Mouse (Mus musculus): ENCODE data around the gene Rae1. TPM values are rescaled to one million over a fixed set of nuclear protein-coding genes. Genes with fewer than 3 reads are reported as not detected.
A peak's percentile ranks its signal among the peaks of the same experiment; 100 is the strongest.

Rae1 gene
- total RNA-seq, 2 experiments from 2014 or later = 24.4 to 25.3 TPM

DNA sequence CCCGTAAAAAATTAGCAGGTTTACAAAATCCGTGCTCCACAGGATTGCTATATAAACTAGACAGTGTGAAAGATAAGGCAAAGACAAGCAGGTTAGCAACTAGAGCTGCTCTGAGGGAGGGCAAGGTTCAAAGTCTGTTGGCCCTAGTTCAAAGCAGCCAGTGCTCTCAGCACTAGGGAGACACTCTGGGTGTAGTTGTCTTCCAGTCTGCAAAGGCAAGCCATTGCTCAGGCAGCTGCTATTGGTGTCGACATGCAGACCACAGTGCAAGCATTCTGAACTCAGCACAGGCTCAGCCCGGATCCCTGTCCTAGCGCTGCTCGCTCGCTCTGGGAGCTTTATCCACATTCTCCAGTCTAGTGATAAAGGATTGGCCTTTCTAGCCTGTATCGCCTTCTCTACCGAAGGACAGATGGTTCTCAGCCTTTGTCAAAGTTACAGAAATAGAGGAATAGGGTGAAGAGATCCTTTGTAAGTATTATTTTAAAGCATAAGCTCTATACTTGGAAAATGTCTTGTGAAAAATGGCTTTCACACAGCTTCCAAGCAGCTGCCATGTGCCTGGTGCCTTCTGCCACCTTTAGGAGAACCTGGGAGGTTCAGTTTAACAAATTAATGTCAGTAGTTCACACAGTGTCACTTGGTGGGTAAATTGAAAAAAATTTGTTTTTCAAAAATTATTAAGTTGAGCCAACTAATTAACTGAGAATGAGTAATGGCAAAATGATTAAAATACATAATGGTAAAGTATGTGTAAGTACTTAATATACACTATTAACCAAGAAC, 16.9 kb upstream of the Rae1 start:
- DNase-seq (ENCODE audit: low spot score) = no peak
- intact Hi-C loops (cut with DNase I) = no loop called here

GRCm38 (mm10) chr2:172990161-172990560, 9.8 kb upstream of the Rae1 start:
- no peak for DNase-seq (ENCODE audit: low spot score)
- intact Hi-C loops (cut with DNase I) = loop anchor here (10.0 kb wide), 1 partner anchor 1085 kb away; the partner anchor contains the start of gene Stx16

GRCm38 (mm10) chr2:172996207-172996606, 3.7 kb upstream of the Rae1 start:
- intact Hi-C loops (cut with DNase I) = loop anchor here (1.0 to 10.0 kb wide), 2 partner anchors 165 to 1079 kb away; partner anchors contain the start of gene Stx16
- no peak for DNase-seq (ENCODE audit: low spot score)

- DNase-seq (ENCODE audit: low spot score) = no peak
- intact Hi-C loops (cut with DNase I) = loop anchor here (2.0 to 10.0 kb wide), 3 partner anchors 83 to 1077 kb away; partner anchors contain the start of gene Stx16
Measured at GRCm38 (mm10) chr2:172997748-172998147, 2.2 kb upstream of the Rae1 start.

DNA sequence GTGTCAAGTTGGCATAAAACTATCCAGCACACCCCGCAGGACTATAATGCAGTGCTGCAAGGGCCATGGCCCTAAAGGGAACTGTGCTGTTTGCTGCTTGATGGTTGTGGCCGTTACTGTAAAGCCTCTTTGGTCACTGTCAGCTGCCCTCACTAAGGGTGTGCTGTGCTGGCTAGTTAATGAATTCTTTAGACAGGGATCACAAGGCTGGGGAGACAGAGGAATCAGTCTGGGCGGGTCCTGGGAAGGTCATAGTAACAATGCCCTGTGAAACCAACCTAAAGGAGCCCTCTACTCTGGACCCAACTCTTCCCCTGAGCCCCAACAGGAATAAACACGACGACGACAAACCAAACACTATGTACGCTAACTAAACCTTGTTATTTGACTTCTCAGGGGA, 1.4 kb upstream of the Rae1 start:
- DNase-seq (ENCODE audit: low spot score) = no peak
- intact Hi-C loops (cut with DNase I) = loop anchor here (2.0 to 10.0 kb wide), 3 partner anchors 82 to 1076 kb away; partner anchors contain the start of gene Stx16

DNA sequence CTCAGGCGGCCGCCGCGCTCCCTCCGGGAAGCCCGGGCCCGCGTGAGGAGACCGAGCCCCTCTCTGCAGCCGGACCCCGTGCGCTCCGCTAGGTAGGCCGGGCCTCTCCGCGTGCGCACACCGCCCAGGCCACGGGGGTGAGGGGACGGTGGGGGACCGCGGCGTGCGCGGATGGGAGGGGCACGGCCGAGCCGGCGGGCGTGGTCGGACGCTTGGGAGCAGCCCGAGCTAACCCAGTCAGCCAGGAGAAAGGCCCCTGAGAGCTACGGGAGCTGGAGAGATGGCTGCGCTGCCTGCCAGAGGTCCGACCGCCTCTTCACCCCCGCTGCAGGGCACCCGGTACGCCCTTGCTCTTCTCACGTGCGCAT, 352 bp downstream of the Rae1 start:
- intact Hi-C loops (cut with DNase I) = loop anchor here (2.0 to 10.0 kb wide), 2 partner anchors 17 to 185 kb away; no protein-coding TSS in a partner anchor
- no peak for DNase-seq (ENCODE audit: low spot score)

DNA sequence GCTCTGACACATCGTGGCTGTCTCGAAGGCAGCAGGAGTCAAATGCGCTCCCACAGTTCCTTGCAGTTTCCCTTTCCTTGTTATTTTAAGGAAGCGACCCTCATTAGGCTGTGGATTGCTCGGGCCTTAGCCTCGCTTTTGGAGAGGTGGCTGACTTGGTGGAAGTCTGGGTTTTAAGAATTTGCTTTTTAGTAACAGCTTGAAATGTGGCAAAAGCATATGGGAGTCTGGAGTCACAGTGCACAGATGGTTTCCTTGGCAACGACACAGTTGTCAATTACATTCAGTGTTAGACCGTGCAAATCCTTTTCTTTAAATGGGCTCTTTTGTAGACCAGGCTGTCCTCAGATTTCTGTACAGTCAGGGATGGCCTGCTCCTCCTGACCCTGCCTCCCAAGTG, 1.0 kb downstream of the Rae1 start:
- intact Hi-C loops (cut with DNase I) = loop anchor here (2.0 to 10.0 kb wide), 2 partner anchors 16 to 184 kb away; no protein-coding TSS in a partner anchor
- no peak for DNase-seq (ENCODE audit: low spot score)

GRCm38 (mm10) chr2:173003737-173004136, 3.8 kb downstream of the Rae1 start:
- DNase-seq (ENCODE audit: low spot score) = no peak
- intact Hi-C loops (cut with DNase I) = loop anchor here (10.0 kb wide), 1 partner anchor 181 kb away; no protein-coding TSS in a partner anchor

GRCm38 (mm10) chr2:173010220-173010717, 10.4 kb downstream of the Rae1 start:
- DNase-seq (ENCODE audit: low spot score) = no peak
- intact Hi-C loops (cut with DNase I) = no loop called here

GRCm38 (mm10) chr2:173011440-173011839, 11.5 kb downstream of the Rae1 start:
- intact Hi-C loops (cut with DNase I) = no loop called here
- DNase-seq (ENCODE audit: low spot score) = no peak

DNA sequence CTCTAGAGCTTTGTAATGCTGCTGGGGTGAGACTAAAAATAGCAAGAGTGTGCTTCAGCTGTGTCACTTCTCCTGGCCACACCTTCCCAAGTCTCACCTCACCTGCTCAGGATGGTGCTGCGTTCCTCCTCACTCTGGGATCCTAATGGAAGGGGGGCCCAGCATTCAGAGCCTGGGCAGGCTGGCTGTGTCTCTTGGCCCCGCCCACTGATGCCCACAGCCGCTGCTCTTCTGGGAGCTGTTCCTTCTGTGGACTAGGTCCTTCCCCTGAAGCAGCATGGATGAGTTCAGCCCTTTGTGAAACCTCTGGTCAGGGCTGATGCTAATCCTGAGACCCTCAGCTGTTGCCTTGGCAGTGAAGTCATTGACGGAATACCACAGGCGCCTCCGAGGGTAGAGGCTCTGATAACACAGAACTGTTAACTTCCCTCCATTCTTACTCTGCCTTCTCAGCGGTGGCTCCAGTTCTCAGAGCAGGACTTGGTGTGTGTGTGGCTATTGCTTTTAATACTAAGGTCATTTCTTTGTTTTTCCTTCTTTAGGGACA, 14.9 kb downstream of the Rae1 start:
- intact Hi-C loops (cut with DNase I) = no loop called here
- DNase-seq (ENCODE audit: low spot score) = no peak

- no peak for DNase-seq (ENCODE audit: low spot score)
- intact Hi-C loops (cut with DNase I) = loop anchor here (2.0 kb wide), 1 partner anchor 17 kb away; the partner anchor contains the start of gene Rae1
Measured at GRCm38 (mm10) chr2:173017940-173018339, 18.0 kb downstream of the Rae1 start.

DNA sequence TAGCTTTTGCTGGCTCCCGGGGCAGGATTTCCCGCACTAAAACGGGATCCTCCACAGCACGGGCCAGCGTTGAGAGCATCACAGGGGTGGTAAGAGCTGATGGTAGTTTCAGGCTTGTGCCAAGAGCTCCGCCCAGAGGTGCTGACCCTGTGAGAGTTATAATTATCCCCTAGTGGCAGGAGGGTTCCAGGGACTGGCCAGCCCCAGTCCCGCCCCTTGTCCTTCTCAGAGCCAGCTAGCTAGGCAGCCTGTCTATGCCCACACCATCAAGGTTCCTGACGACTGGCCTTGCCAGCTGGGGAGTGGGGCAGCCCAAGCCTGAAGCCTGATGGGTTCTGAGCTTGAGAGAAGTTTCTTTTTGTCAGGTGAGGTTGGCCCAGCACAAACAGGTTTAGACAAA, 18.7 kb downstream of the Rae1 start:
- peak; percentile 49 for DNase-seq (ENCODE audit: low spot score)
- intact Hi-C loops (cut with DNase I) = no loop called here

DNA sequence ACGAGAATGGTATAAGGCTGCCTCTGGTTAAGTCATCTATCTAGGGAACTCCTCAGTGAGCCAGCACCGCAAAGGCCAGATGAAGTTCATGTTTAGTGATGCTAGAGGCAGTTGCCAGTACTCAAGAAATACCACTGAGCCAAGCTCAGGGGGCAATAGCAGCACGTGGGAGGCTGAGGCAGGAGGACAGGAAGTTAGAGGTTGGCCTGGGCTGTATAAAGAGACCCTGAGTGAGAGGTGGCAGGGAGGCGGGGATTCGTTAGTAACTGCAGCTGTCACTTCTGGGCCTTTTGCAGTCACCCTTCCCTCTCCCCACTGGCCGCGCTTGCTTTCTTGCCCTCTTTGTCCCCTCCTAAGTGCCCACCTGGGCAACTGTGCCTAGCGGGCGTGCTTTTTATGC, 19.4 kb downstream of the Rae1 start:
- DNase-seq (ENCODE audit: low spot score) = no peak
- intact Hi-C loops (cut with DNase I) = no loop called here

DNA sequence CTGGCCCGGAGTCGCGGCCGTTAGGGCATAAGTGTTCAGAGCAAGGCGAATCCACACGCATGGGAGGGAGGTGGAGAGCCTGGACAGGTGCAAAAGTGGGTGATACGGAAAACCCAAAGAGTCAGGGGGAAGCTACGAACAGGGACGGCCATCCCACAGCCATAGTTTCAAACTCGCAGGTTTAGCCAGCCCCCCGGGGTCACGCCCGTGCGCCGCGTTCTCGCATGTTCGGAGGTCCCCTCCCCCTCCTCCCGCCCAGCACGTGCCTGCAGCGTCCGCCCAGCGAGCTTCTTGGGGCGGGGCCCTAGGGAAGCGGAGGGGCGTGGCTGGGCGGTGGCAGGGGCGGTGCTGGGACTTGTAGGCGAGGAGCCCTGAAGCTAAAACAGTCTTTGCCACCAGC, 19.9 kb downstream of the Rae1 start:
- peak; percentile 78 for DNase-seq (ENCODE audit: low spot score)
- intact Hi-C loops (cut with DNase I) = loop anchor here (10.0 kb wide), 1 partner anchor 65 kb away; no protein-coding TSS in a partner anchor

DNA sequence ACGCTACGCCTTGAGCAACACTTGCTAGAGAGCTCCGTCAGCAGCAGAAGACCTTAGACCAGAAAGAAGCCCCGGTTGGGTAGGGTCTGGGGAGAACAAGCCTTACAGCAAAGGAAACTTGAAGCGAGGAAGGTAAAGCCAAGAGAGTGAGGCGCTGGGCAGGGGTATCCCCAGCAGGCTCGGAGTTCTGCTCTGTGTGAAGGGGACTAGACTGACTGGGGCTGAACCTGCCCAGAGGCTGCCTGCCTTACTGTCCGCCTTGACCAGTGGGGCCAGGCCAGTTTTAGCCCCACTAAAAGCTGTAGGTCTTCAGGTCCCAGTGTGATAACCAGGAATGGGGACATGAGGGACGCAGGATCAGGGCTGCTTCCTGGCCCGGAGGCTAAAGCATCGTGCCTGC, 20.5 kb downstream of the Rae1 start, which contains the start of gene Rbm38:
Rbm38 (plus strand) TSS at position 69 of the 400 bp plus-strand sequence.
- no peak for DNase-seq (ENCODE audit: low spot score)
- intact Hi-C loops (cut with DNase I) = loop anchor here (10.0 kb wide), 1 partner anchor 64 kb away; no protein-coding TSS in a partner anchor

DNA sequence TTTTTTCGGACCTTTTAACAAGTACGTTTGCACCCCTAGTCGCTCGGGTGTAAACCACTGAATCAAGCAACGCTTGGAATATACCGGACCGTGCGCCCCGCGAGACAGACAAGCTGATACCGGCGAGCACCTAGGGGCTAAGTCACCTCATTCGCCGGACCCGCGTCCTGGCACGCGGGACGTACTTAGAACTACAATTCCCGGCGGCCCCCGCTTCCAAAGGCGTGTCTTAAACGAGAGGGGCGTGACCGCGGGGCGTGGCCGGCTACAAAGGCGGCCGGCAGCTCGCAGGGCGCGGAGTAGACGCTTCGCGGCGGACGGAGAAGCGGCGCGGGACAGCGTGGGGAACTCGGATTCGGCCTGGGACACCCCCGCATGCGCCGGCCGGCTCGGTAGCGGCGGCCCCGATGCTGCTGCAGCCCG, 21.7 kb downstream of the Rae1 start:
- DNase-seq (ENCODE audit: low spot score) = peak; percentile 82
- intact Hi-C loops (cut with DNase I) = loop anchor here (10.0 kb wide), 1 partner anchor 63 kb away; no protein-coding TSS in a partner anchor

DNA sequence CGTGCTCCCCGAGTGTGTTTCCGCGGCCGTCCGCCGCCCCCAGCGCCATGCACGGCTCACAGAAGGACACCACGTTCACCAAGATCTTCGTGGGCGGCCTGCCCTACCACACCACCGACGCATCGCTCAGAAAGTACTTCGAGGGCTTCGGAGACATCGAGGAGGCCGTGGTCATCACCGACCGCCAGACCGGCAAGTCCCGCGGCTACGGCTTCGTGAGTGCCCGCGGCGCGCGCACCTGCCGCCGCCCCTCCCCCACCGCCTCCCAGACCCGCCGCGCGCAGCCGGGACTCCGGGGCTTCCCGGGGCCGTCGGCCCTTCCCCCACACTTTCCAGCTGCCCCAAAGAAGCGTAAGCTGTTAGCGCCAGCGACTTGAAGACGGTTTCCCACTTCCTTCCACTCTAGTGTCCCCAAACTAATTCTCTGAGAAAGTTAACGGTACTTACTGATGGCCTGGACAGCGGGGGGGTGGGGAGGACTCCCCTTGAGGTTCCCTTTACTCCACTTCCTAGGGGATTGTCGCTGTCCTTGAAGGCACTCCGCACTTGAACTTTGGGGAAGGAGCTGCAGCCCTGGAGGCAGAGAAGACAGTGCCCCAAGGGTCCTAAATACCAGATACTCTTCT, 22.3 kb downstream of the Rae1 start:
- no peak for DNase-seq (ENCODE audit: low spot score)
- intact Hi-C loops (cut with DNase I) = loop anchor here (10.0 kb wide), 1 partner anchor 63 kb away; no protein-coding TSS in a partner anchor

DNA sequence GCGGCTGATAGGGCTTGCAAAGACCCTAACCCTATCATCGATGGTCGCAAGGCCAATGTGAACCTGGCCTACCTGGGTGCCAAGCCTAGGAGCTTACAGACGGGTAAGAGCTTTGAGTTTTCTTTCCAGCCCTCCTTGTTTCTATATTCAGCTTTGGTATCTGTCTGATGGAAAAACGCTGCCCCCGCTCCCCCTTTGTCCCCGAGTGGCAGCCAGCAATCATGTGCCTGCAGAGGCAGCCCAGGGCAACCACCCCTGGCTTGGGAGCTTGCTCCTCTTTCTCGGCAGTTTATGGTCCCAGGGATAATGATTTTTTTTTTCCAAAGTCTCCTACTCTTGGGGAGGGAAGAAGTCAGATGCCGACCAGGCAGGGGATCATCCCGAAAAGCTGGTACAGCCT, 22.9 kb downstream of the Rae1 start:
- no peak for DNase-seq (ENCODE audit: low spot score)
- intact Hi-C loops (cut with DNase I) = loop anchor here (10.0 kb wide), 1 partner anchor 62 kb away; no protein-coding TSS in a partner anchor

GRCm38 (mm10) chr2:173023371-173023851, 23.5 kb downstream of the Rae1 start:
- DNase-seq (ENCODE audit: low spot score) = no peak
- intact Hi-C loops (cut with DNase I) = loop anchor here (10.0 kb wide), 1 partner anchor 61 kb away; no protein-coding TSS in a partner anchor
